Comparison of ENCODE assay signal across 18 mouse cellular contexts in genomic region chr17:67390851-67391250, GRCm38 (mm10). TPM values are rescaled to one million over a fixed set of nuclear protein-coding genes. Genes with fewer than 3 reads are reported as not detected.
DNase-seq lines count a peak whose midpoint lies in the region; ATAC-seq and TF ChIP-seq lines count a peak whose summit lies in the region.
"Had no signal": no experiment of that assay in that cellular context is flagged by ENCODE, and none has a peak within 500 bp of the region (broad histone marks: within the 10 kb centered on the region; RNA-seq: fewer than 3 reads in every experiment).

No protein-coding gene starts in this region.

- no peak for ATAC-seq in midbrain, embryonic 11.5 days (ENCODE audit: low FRiP score)
- no peak for ATAC-seq in midbrain, embryonic 16.5 days
- ATAC-seq: CD4-positive, CD25-positive, alpha-beta regulatory T cell, adult 4 months; forebrain, embryonic 13.5 days had no signal

- no peak overlapping the region for H3K9ac ChIP-seq in midbrain, embryonic 11.5 days (ENCODE audit: low read length)
- H3K9ac ChIP-seq in midbrain, embryonic 16.5 days (ENCODE audit: low read depth, low read length), result no peak overlapping the region
- H3K9ac ChIP-seq: embryonic facial prominence, embryonic 15.5 days; forebrain, embryonic 13.5 days; hindbrain, embryonic 12.5 days had no signal

- no peaks in the 10 kb centered on the region for H3K9me3 ChIP-seq in midbrain, embryonic 11.5 days (ENCODE audit: control insufficient read depth, low read length)
- H3K9me3 ChIP-seq in midbrain, embryonic 16.5 days (replicated peaks; ENCODE audit: control insufficient read depth, low read length, poor library complexity, severe bottlenecking), result no peaks in the 10 kb centered on the region
- H3K9me3 ChIP-seq: embryonic facial prominence, embryonic 15.5 days; forebrain, embryonic 13.5 days; hindbrain, embryonic 12.5 days had no signal

- H3K27me3 ChIP-seq in midbrain, embryonic 11.5 days (ENCODE audit: control insufficient read depth, insufficient read depth, low read length), result no peaks in the 10 kb centered on the region
- no peaks in the 10 kb centered on the region for H3K27me3 ChIP-seq in midbrain, embryonic 16.5 days (ENCODE audit: control insufficient read depth, insufficient read depth, low read depth, low read length)
- H3K27me3 ChIP-seq: embryonic facial prominence, embryonic 15.5 days; forebrain, embryonic 13.5 days; hindbrain, embryonic 12.5 days; megakaryocyte, embryonic 14.5 days had no signal

- no peak for TF ChIP-seq POLR2A in brain, embryonic 14.5 days (IDR thresholded peaks at IDR 0.05; ENCODE audit: borderline replicate concordance, extremely low read depth, insufficient read depth, insufficient read length, poor library complexity, severe bottlenecking)

- H3K36me3 ChIP-seq in midbrain, embryonic 11.5 days (ENCODE audit: control insufficient read depth, insufficient read depth, low read length), result no peaks in the 10 kb centered on the region
- H3K36me3 ChIP-seq in midbrain, embryonic 16.5 days (ENCODE audit: control insufficient read depth, insufficient read depth, low read length), result no peaks in the 10 kb centered on the region
- H3K36me3 ChIP-seq: embryonic facial prominence, embryonic 15.5 days; hindbrain, embryonic 12.5 days had no signal

- no peak overlapping the region for H3K27ac ChIP-seq in midbrain, embryonic 11.5 days (ENCODE audit: low read depth, low read length)
- no peak overlapping the region for H3K27ac ChIP-seq in midbrain, embryonic 16.5 days (ENCODE audit: low read length)
- H3K27ac ChIP-seq: embryonic facial prominence, embryonic 15.5 days; forebrain, embryonic 13.5 days; hindbrain, embryonic 12.5 days had no signal

- WGBS in midbrain, embryonic 11.5 days, result 69% methylated on average over 5 of the region's 5 CpGs
- 55% methylated on average over 5 of the region's 5 CpGs for WGBS in midbrain, embryonic 16.5 days

- intact Hi-C loops in heart, postnatal 10 days (cut with DNase I), result no loop called here

- H3K4me2 ChIP-seq in midbrain, embryonic 11.5 days, result no peak overlapping the region
- no peak overlapping the region for H3K4me2 ChIP-seq in midbrain, embryonic 16.5 days (ENCODE audit: low read length)
- H3K4me2 ChIP-seq: embryonic facial prominence, embryonic 15.5 days; forebrain, embryonic 13.5 days; hindbrain, embryonic 12.5 days had no signal

- no peaks in the 10 kb centered on the region for H3K4me1 ChIP-seq in midbrain, embryonic 11.5 days (ENCODE audit: control insufficient read depth, insufficient read depth, low read length)
- H3K4me1 ChIP-seq in midbrain, embryonic 16.5 days (ENCODE audit: control insufficient read depth, insufficient read depth, low read length), result no peaks in the 10 kb centered on the region; the same call in 1 of the 2 replicates
- H3K4me1 ChIP-seq: embryonic facial prominence, embryonic 15.5 days; megakaryocyte, embryonic 14.5 days had no signal

- H3K4me3 ChIP-seq in midbrain, embryonic 11.5 days (ENCODE audit: low read depth, low read length), result no peak overlapping the region
- H3K4me3 ChIP-seq in midbrain, embryonic 16.5 days (ENCODE audit: low read depth, low read length), result no peak overlapping the region
- H3K4me3 ChIP-seq: embryonic facial prominence, embryonic 15.5 days; forebrain, embryonic 13.5 days; hindbrain, embryonic 12.5 days; megakaryocyte, embryonic 14.5 days had no signal

- DNase-seq in midbrain, embryonic 11.5 days (ENCODE audit: low spot score, missing footprints), result peak; percentile 39
- DNase-seq in adrenal gland, postnatal 10 days, result peak; percentile 26
- DNase-seq in brain, embryonic 14.5 days (ENCODE audit: low read depth), result peak; percentile 18
- peak; percentile 16 to 35 for DNase-seq in heart, postnatal 10 days
- DNase-seq in lung, postnatal 25 days (ENCODE audit: low spot score), result no peak
- no peak for DNase-seq in thymus, postnatal 25 days
- DNase-seq: cerebellum, adult 8-10 months; kidney, adult 18-20 months; kidney, postnatal 14 days; layer of hippocampus, adult 9-11 months; spleen, adult 18-20 months had no signal

- TF ChIP-seq CTCF in brain, embryonic 14.5 days (IDR thresholded peaks at IDR 0.05; ENCODE audit: borderline replicate concordance, extremely low read depth, insufficient read depth, insufficient read length), result no peak

RNA-seq across cellular contexts. Expression of gene Ptprm, which starts 36.6 kb away (rescaled TPM):
- polyA plus RNA-seq in midbrain, embryonic 11.5 days (2014; fragmentation: Nextera tagmentation; extraction: Ambion mirVana), result 8.9 and 9.0 TPM in 2 replicates
- polyA plus RNA-seq in midbrain, embryonic 16.5 days (2015; fragmentation: Nextera tagmentation; extraction: Ambion mirVana), result 17.2 and 19.7 TPM in 2 replicates
- 10 to 100 TPM; 41.0 to 56.9 TPM for total RNA-seq in adrenal gland, postnatal 10 days (2021)
- 11.1 and 20.1 TPM in 2 replicates for polyA plus RNA-seq in brain, embryonic 14.5 days (2012; rRNA removed)
- total RNA-seq in heart, postnatal 10 days (2021), result 100 to 1,000 TPM; 132 to 133 TPM
- total RNA-seq: MEL had no signal
- polyA plus RNA-seq: CD4-positive, CD25-positive, alpha-beta regulatory T cell, adult 4 months had no signal

Comparison
In these comparisons a context has a peak if more than half of its experiments do, and no peak if none do; other contexts are left out.
1. DNase-seq: peak in midbrain, embryonic 11.5 days (single experiment), adrenal gland, postnatal 10 days (single experiment), brain, embryonic 14.5 days (single experiment) and heart, postnatal 10 days (2 of 2); none in lung, postnatal 25 days (single experiment) and thymus, postnatal 25 days (single experiment).